Mouse (Mus musculus) forebrain, embryonic 10.5 days (tissue): Measurements from ENCODE around the gene Itpr3. TPM values are rescaled to one million over a fixed set of nuclear protein-coding genes. Genes with fewer than 3 reads are reported as not detected.

ENCODE experiments used
- DNase-seq: peaks from one replicate; pipeline ENCODE4 v3.0.0-alpha.2; 2017; ENCODE audit warnings: low spot score; ENCODE audit errors: extremely low spot score
- H3K27ac ChIP-seq: fragments of 300-500 bp; sonication (generic); 2 replicates; pipeline ENCODE4 v1.5.1; 2016; ENCODE audit warnings: mild to moderate bottlenecking
- H3K27me3 ChIP-seq: fragments of 300-500 bp; sonication (generic); 2 replicates; pipeline ENCODE4 v1.6.1; 2016; ENCODE audit warnings: mild to moderate bottlenecking; ENCODE audit not compliant: poor library complexity, severe bottlenecking
- H3K36me3 ChIP-seq: fragments of 300-500 bp; sonication (generic); replicated peaks from 2 replicates; pipeline ENCODE4 v1.6.1; 2016; ENCODE audit warnings: mild to moderate bottlenecking, moderate library complexity
- H3K4me1 ChIP-seq: fragments of 300-500 bp; sonication (generic); 2 replicates; pipeline ENCODE4 v1.6.1; 2016
- H3K4me3 ChIP-seq: fragments of 300-500 bp; sonication (generic); 2 replicates; pipeline ENCODE4 v1.5.1; 2016; ENCODE audit warnings: mild to moderate bottlenecking, moderate library complexity
- H3K9me3 ChIP-seq: fragments of 300-500 bp; sonication (generic); 2 replicates; pipeline ENCODE4 v1.6.1; 2016; ENCODE audit warnings: mild to moderate bottlenecking, moderate library complexity
- WGBS: fragments of 180-500 bp; shearing (Covaris S2); methylation state at CpG from one replicate; pipeline ENCODE4 v1.1.7; 2016; 5-methylcytosine and 5-hydroxymethylcytosine counted together
- polyA plus RNA-seq: library from polyadenylated mRNA; unstranded; fragments of >200 nt; fragmentation: Nextera tagmentation; extraction: Ambion mirVana; gene quantifications from 2 replicates; pipeline ENCODE4 v1.2.1, GENCODE M21; 2016

The Itpr3 gene
- 1.6 TPM in 2 replicates for polyA plus RNA-seq

DNA sequence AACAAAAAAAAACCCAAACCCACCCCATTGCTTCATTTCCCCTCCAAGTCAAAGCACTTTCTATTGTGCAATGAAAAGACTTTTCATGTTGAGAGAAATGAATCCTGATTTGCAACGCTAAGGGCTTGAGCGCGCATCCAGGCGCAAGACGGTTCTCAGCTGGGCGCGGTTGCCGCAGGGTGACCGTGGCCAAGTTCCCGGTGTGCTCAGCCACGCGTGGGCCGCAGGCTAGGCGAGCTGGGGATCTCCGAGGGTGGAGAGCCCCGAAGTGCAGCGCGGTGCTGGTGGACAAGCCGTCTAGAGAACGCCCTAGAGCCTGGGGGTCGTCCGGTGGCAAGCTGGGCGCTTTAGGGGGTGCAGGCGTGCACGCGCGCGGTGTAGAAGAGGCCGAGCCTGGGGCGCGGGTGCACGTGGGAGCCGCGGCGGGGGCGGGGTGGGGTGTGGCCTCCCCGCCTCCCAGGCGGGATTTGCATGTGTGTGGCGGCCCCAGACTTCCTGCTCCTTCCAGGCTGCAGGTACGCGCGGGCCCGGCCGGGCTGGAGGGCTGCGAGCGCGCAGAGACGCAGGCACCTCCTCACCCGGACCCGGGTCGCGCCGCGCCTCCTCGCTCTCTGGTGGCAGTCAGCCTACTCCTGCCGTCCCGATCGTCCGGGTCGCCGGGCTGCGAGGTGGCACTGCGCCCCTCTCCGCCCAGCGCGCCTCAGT is at the start of gene Itpr3:
TSS of gene Itpr3 (plus strand) at position 493 of the 705 bp plus-strand sequence.
- Histone ChIP-seq H3K27me3 (peaks cover 69% of the 10 kb centered on the region), H3K27ac (peak within 1 kb of the TSS; percentile 81), H3K9me3 (no peaks in the 10 kb centered on the region), H3K4me3 (peak within 1 kb of the TSS; percentile 59), H3K4me1 (peaks cover 48% of the 10 kb centered on the region), H3K36me3 (no peaks in the 10 kb centered on the region)
- peak; percentile 50 for DNase-seq
- under 1% methylated on average over 66 of the region's 66 CpGs for WGBS

- peaks cover 6% of the 10 kb centered on the region; the same call in 1 of the 2 replicates for H3K27me3 ChIP-seq
- DNase-seq = no peak
- WGBS = 87% methylated on average over 2 of the region's 2 CpGs
Measured at GRCm38 (mm10) chr17:27008277-27008676, 48.8 kb upstream of the Itpr3 start.

GRCm38 (mm10) chr17:27011167-27011566 is 45.9 kb upstream of the Itpr3 start:
- H3K4me1 ChIP-seq = peaks cover 12% of the 10 kb centered on the region
- no peaks in the 10 kb centered on the region for H3K9me3 ChIP-seq
- no peaks in the 10 kb centered on the region for H3K27me3 ChIP-seq
- no peak for DNase-seq
- H3K4me3 ChIP-seq = no peak overlapping the region
- 93% methylated on average over 10 of the region's 10 CpGs for WGBS
- H3K27ac ChIP-seq = no peak overlapping the region
- no peaks in the 10 kb centered on the region for H3K36me3 ChIP-seq

More at GRCm38 (mm10) chr17:27008277-27008676, 48.8 kb upstream of the Itpr3 start:
- no peaks in the 10 kb centered on the region for H3K36me3 ChIP-seq
- no peaks in the 10 kb centered on the region; the same call in 1 of the 2 replicates for H3K9me3 ChIP-seq
- H3K4me1 ChIP-seq = peaks cover 16% of the 10 kb centered on the region
- H3K4me3 ChIP-seq = no peak overlapping the region
- no peak overlapping the region for H3K27ac ChIP-seq

- Histone ChIP-seq H3K4me1 (peaks cover 14% of the 10 kb centered on the region), H3K27ac (no peak overlapping the region), H3K36me3 (no peaks in the 10 kb centered on the region), H3K9me3 (no peaks in the 10 kb centered on the region), H3K4me3 (no peak overlapping the region), H3K27me3 (no peaks in the 10 kb centered on the region)
- WGBS = 70% methylated on average over 14 of the region's 14 CpGs
- no peak for DNase-seq
Measured at GRCm38 (mm10) chr17:27011998-27012672, 45.0 kb upstream of the Itpr3 start.

DNA sequence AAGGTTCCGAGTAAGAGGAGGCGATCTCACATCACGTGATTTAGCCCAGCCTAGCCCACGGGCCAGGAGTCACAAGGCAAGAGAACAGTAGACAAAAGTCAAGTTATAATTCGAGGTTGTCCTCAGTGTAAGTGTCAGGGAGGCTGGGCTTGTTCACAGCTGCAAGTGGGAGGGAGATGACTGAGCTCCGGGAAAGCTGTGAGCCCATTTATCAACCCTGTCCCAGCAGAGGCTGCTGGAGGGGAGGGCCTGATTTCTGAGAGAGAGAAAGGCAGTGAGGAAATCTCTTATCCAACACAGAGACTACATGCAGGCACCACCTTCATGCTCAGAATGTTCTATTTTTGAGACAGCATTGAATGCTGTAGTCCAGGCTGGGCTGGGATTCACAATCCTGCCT is 44.2 kb upstream of the Itpr3 start:
- peaks cover 22% of the 10 kb centered on the region for H3K4me1 ChIP-seq
- DNase-seq = no peak
- 66% methylated on average over 6 of the region's 6 CpGs for WGBS
- H3K27ac ChIP-seq = no peak overlapping the region
- no peak overlapping the region for H3K4me3 ChIP-seq
- H3K27me3 ChIP-seq = no peaks in the 10 kb centered on the region
- H3K9me3 ChIP-seq = no peaks in the 10 kb centered on the region
- no peaks in the 10 kb centered on the region for H3K36me3 ChIP-seq

DNA sequence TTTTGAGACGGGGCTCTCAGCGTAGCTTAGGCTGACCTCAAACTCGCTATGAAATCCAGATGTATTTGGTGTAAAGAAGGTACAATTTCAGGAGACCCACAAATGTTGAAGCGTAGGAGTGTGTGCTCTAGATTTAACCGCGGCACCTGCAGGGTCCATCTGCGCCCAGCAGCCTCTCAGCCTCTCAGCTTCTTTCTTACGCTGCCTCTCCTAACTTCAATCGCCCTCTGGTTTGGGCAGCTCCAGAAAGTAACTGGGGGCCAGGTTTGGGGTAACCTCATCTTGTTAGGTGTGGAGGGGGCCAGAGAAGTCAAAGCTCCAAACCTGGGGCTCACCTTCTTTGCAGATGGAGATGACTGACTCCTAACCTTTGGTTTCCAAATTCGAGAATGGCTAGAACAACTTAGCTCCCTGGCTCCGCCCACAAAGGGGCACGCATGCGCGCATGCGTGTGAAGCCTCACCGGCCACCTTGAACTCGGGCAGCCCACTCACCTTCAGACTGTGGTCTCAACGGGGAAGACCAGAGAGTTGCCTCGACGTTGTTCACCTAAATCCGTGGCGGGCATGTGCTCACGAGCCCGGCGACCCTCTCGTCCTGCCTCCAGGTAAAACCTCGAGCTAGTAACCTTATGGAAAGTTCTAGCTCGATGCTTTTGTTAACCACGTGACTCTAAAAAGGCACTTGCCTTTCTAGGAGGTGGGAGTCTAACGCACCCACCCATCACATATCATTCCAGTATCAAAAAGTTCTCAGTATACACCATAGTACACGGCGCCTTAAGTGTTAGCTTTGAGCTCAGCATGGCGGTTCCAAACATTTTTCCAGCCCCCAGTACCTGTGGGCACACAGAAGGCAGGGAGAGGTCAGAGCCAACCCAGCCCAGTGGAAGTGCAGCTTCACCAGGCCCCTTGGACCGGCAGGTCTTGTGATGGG is 39.3 kb upstream of the Itpr3 start:
- DNase-seq = peak; percentile 85
- Histone ChIP-seq H3K27me3 (no peaks in the 10 kb centered on the region), H3K4me1 (peaks cover 21% of the 10 kb centered on the region), H3K36me3 (peaks cover 35% of the 10 kb centered on the region), H3K9me3 (no peaks in the 10 kb centered on the region), H3K27ac (peak overlapping the region; percentile 84), H3K4me3 (peak overlapping the region; percentile 58)
- 9% methylated on average over 34 of the region's 34 CpGs for WGBS

- no peaks in the 10 kb centered on the region for H3K27me3 ChIP-seq
- H3K4me3 ChIP-seq = peak overlapping the region; percentile 58
- 49% methylated on average over 12 of the region's 12 CpGs for WGBS
- H3K36me3 ChIP-seq = peaks cover 43% of the 10 kb centered on the region
- H3K27ac ChIP-seq = peak overlapping the region; percentile 84
- no peak for DNase-seq
- no peaks in the 10 kb centered on the region for H3K9me3 ChIP-seq
- peaks cover 19% of the 10 kb centered on the region for H3K4me1 ChIP-seq
Measured at GRCm38 (mm10) chr17:27018555-27019196, 38.4 kb upstream of the Itpr3 start.

GRCm38 (mm10) chr17:27021076-27021475 is 36.0 kb upstream of the Itpr3 start:
- Histone ChIP-seq H3K4me3 (no peak overlapping the region), H3K4me1 (peaks cover 19% of the 10 kb centered on the region), H3K27ac (no peak overlapping the region), H3K36me3 (peaks cover 67% of the 10 kb centered on the region), H3K27me3 (no peaks in the 10 kb centered on the region), H3K9me3 (no peaks in the 10 kb centered on the region)
- WGBS = 92% methylated on average over 14 of the region's 14 CpGs
- DNase-seq = no peak

DNA sequence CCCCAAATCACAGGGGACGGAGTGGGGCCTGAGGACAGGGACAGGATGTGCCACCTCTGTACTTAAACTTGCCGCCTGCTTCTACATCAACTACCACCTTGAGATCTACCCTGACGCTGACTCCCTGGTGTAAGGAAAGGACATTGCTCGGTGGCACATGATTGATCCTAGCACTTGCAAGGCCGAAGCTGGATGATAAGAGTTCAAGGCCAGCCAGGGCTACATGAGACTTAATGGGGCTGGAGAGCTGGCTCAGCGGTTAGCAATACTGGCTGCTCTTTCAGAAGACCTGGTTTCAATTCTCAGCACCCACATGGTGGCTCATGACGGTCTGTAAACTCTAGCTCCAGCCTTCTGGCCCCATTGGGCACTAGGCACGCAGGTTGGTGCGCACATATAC is 35.4 kb upstream of the Itpr3 start:
- 93% methylated on average over 9 of the region's 9 CpGs for WGBS
- no peaks in the 10 kb centered on the region for H3K9me3 ChIP-seq
- no peak overlapping the region for H3K27ac ChIP-seq
- H3K36me3 ChIP-seq = peaks cover 72% of the 10 kb centered on the region
- H3K4me1 ChIP-seq = peaks cover 19% of the 10 kb centered on the region
- H3K27me3 ChIP-seq = no peaks in the 10 kb centered on the region
- no peak for DNase-seq
- H3K4me3 ChIP-seq = no peak overlapping the region

GRCm38 (mm10) chr17:27023342-27023741 is 33.8 kb upstream of the Itpr3 start:
- Histone ChIP-seq H3K9me3 (no peaks in the 10 kb centered on the region), H3K36me3 (peaks cover 72% of the 10 kb centered on the region), H3K27me3 (no peaks in the 10 kb centered on the region), H3K4me3 (no peak overlapping the region), H3K4me1 (peaks cover 18% of the 10 kb centered on the region), H3K27ac (no peak overlapping the region)
- no peak for DNase-seq
- WGBS = 92% methylated on average over 4 of the region's 4 CpGs

DNA sequence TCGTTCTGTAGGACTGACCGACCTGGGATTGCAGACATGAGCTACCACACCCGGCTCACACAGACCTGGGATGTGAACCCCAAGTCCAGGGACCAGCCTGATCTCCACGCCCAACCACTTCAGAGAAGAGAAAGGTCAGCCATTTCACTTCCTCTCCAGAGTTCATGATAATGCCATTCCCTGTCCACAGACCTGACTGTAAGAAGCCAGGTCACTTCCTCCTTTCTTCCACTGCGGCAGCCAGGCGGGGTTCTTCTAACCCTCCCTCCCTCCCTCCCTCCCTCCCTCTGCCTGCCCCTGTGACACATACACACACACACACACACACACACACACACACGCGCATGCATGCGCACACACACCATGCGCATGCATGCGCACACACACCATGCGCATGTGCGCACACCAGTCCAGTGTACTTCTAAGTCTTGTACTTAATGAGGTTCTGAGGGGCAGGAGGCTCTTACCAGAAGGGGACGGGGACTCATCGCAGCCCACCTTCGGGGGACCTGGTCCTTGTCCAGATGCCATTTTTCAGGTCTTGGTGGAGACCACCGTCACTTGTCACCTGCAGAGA is 31.7 kb upstream of the Itpr3 start:
- Histone ChIP-seq H3K4me1 (peaks cover 26% of the 10 kb centered on the region), H3K27ac (no peak overlapping the region), H3K36me3 (peaks cover 61% of the 10 kb centered on the region), H3K9me3 (no peaks in the 10 kb centered on the region), H3K4me3 (no peak overlapping the region), H3K27me3 (no peaks in the 10 kb centered on the region)
- DNase-seq = no peak
- WGBS = 95% methylated on average over 17 of the region's 17 CpGs

GRCm38 (mm10) chr17:27025951-27026350 is 31.2 kb upstream of the Itpr3 start:
- no peaks in the 10 kb centered on the region for H3K9me3 ChIP-seq
- peaks cover 56% of the 10 kb centered on the region for H3K36me3 ChIP-seq
- H3K4me3 ChIP-seq = no peak overlapping the region
- no peak for DNase-seq
- WGBS = 90% methylated on average over 3 of the region's 3 CpGs
- H3K27ac ChIP-seq = no peak overlapping the region
- H3K27me3 ChIP-seq = no peaks in the 10 kb centered on the region
- H3K4me1 ChIP-seq = peaks cover 26% of the 10 kb centered on the region
